Mouse (Mus musculus): ENCODE results near the gene Strbp. TPM values are rescaled to one million over a fixed set of nuclear protein-coding genes. Genes with fewer than 3 reads are reported as not detected.

The Strbp gene
- total RNA-seq, 4 experiments from 2014 or later: 53.5 to 66.6 (median 62.6) TPM

GRCm38 (mm10) chr2:37702301-37703172, 1.1 kb downstream of the Strbp start:
- DNase-seq: peak; percentile 39

GRCm38 (mm10) chr2:37689064-37689615, 14.5 kb downstream of the Strbp start:
- no peak for DNase-seq

- no peak for DNase-seq
Observed at GRCm38 (mm10) chr2:37687031-37687430, 16.6 kb downstream of the Strbp start.

- DNase-seq: no peak
Observed at GRCm38 (mm10) chr2:37684864-37685263, 18.8 kb downstream of the Strbp start.

GRCm38 (mm10) chr2:37682197-37682811, 21.4 kb downstream of the Strbp start:
- DNase-seq: no peak

GRCm38 (mm10) chr2:37651086-37651485, 52.6 kb downstream of the Strbp start:
- no peak for DNase-seq

- DNase-seq: no peak
Observed at GRCm38 (mm10) chr2:37649590-37649989, 54.1 kb downstream of the Strbp start.

- DNase-seq: no peak
Observed at GRCm38 (mm10) chr2:37648966-37649365, 54.7 kb downstream of the Strbp start.

- DNase-seq: no peak
Observed at GRCm38 (mm10) chr2:37623343-37623742, 80.3 kb downstream of the Strbp start.

- DNase-seq: no peak
Observed at GRCm38 (mm10) chr2:37587919-37588318, 115.7 kb downstream of the Strbp start.

- DNase-seq: no peak
Observed at GRCm38 (mm10) chr2:37578185-37578584, 125.5 kb downstream of the Strbp start.

- DNase-seq: no peak
Observed at GRCm38 (mm10) chr2:37576661-37577060, 127.0 kb downstream of the Strbp start.

- no peak for DNase-seq
Observed at GRCm38 (mm10) chr2:37572141-37572540, 131.5 kb downstream of the Strbp start.

- DNase-seq: no peak
Observed at GRCm38 (mm10) chr2:37570703-37571102, 133.0 kb downstream of the Strbp start.

- no peak for DNase-seq
Observed at GRCm38 (mm10) chr2:37569888-37570287, 133.8 kb downstream of the Strbp start.

GRCm38 (mm10) chr2:37566035-37566434, 137.6 kb downstream of the Strbp start:
- no peak for DNase-seq

- DNase-seq: no peak
Observed at GRCm38 (mm10) chr2:37565579-37565978, 138.1 kb downstream of the Strbp start.

GRCm38 (mm10) chr2:37556366-37556765, 147.3 kb downstream of the Strbp start:
- no peak for DNase-seq

- no peak for DNase-seq
Observed at GRCm38 (mm10) chr2:37549346-37550012, 154.2 kb downstream of the Strbp start.

- no peak for DNase-seq
Observed at GRCm38 (mm10) chr2:37531639-37532038, 172.0 kb downstream of the Strbp start.

GRCm38 (mm10) chr2:37530766-37531165, 172.9 kb downstream of the Strbp start:
- DNase-seq: no peak

- DNase-seq: no peak
Observed at GRCm38 (mm10) chr2:37529397-37529796, 174.3 kb downstream of the Strbp start.

- no peak for DNase-seq
Observed at GRCm38 (mm10) chr2:37527587-37527986, 176.1 kb downstream of the Strbp start.
